Mouse (Mus musculus) heart, adult 9 months (tissue): ENCODE results near the gene Vwa3b.

Source experiments
- DNase-seq, 2 experiments: peaks; one replicate each; pipeline ENCODE4 v3.0.0; 2022; ENCODE audit warnings: low spot score in 2 of 2

Gene Vwa3b

GRCm38 (mm10) chr1:37117964-37118363, 91.6 kb downstream of the Vwa3b start:
- no peak for DNase-seq

- DNase-seq, result peak; percentile 3 to 4
Observed at GRCm38 (mm10) chr1:37122306-37122705, 95.9 kb downstream of the Vwa3b start.

- DNase-seq, result no peak
Observed at GRCm38 (mm10) chr1:37122798-37123197, 96.4 kb downstream of the Vwa3b start.

GRCm38 (mm10) chr1:37124696-37125349, 98.4 kb downstream of the Vwa3b start:
- DNase-seq, result no peak

- DNase-seq, result no peak
Observed at GRCm38 (mm10) chr1:37130012-37130570, 103.7 kb downstream of the Vwa3b start.

GRCm38 (mm10) chr1:37131146-37131545, 104.8 kb downstream of the Vwa3b start:
- no peak for DNase-seq

GRCm38 (mm10) chr1:37132433-37132832, 106.0 kb downstream of the Vwa3b start:
- DNase-seq, result no peak

- no peak for DNase-seq
Observed at GRCm38 (mm10) chr1:37145966-37146365, 119.6 kb downstream of the Vwa3b start.

GRCm38 (mm10) chr1:37149866-37150265, 123.5 kb downstream of the Vwa3b start:
- no peak for DNase-seq

GRCm38 (mm10) chr1:37151896-37152295, 125.5 kb downstream of the Vwa3b start:
- DNase-seq, result no peak

- DNase-seq, result no peak
Observed at GRCm38 (mm10) chr1:37166066-37166465, 139.7 kb downstream of the Vwa3b start.

GRCm38 (mm10) chr1:37167918-37168317, 141.5 kb downstream of the Vwa3b start:
- no peak for DNase-seq

- DNase-seq, result no peak
Observed at GRCm38 (mm10) chr1:37177874-37178273, 151.5 kb downstream of the Vwa3b start.

GRCm38 (mm10) chr1:37179852-37180251, 153.5 kb downstream of the Vwa3b start:
- no peak for DNase-seq

- DNase-seq, result no peak
Observed at GRCm38 (mm10) chr1:37187050-37187449, 160.7 kb downstream of the Vwa3b start.

- DNase-seq, result no peak
Observed at GRCm38 (mm10) chr1:37194607-37195006, 168.2 kb downstream of the Vwa3b start.

- DNase-seq, result no peak
Observed at GRCm38 (mm10) chr1:37201406-37201805, 175.0 kb downstream of the Vwa3b start.

GRCm38 (mm10) chr1:37207743-37208142, 181.3 kb downstream of the Vwa3b start:
- no peak for DNase-seq

- no peak for DNase-seq
Observed at GRCm38 (mm10) chr1:37212375-37212774, 186.0 kb downstream of the Vwa3b start.

- DNase-seq, result no peak
Observed at GRCm38 (mm10) chr1:37214144-37214543, 187.7 kb downstream of the Vwa3b start, which contains the start of gene Cnga3. Gene Cnga3 (plus strand): TSS chr1:37214434.

GRCm38 (mm10) chr1:37218386-37218785, 192.0 kb downstream of the Vwa3b start:
- peak in 1 of 2 experiments; percentile 5 for DNase-seq

GRCm38 (mm10) chr1:37219593-37219992, 193.2 kb downstream of the Vwa3b start:
- DNase-seq, result no peak

- DNase-seq, result no peak
Observed at GRCm38 (mm10) chr1:37220134-37220907, 193.9 kb downstream of the Vwa3b start.
